Mouse (Mus musculus): Measurements from ENCODE around the gene Asah2.
"Not testable (repeated sequence)": the region's sequence is repeated elsewhere in the genome, so short reads cannot be mapped to it uniquely, and the experiment has no call there.

Asah2 gene

DNA sequence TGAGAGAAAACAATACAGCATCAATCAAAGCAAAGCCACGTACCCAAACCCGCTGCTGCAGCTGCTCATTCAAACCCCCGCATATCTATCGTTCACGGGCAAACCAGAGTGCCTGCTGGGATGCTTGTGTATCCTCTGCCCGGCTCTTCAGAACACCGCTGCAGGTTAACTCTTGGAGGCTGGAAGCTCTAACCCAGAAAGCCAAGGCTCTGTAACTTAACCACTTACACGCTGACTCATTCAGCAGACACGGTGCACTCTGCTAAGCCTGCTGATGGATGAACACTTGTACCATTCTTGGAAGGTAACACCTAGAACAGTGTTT is 5.1 kb downstream of the Asah2 start:
- no peak for DNase-seq (ENCODE audit: low read depth, low spot score)

DNA sequence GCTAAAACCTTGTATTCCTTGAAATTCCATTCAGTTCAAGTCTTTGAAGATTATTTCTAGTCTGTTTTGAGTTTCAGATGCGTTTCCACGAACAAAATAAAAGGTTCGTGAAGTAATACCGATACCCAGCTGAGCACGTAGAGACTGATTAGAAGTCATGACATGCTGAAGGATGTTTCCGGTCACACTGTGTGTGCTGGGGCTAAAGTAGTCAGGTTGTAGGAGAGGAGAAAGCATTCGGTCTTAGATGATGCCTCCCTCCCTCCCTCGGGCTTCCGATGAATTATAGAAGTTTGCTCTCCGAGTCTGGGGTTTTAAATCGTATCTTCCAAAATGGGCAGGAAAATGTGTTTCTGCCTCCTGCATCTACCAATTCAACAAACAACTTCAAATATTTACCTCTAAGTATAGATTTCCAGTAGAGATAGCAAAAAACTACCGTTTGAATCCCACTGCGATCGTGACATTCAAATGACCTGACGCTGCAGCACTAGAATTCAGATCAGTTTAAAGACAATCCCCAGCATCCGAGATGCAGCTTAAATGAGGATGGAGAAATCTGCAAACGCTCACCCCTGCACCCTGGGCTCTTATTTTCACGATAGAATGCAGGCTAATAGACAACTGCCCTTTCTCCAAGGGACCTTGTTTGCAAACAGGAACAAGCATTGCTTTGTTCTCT is 5.6 kb downstream of the Asah2 start:
- DNase-seq (ENCODE audit: low read depth, low spot score), result no peak

DNA sequence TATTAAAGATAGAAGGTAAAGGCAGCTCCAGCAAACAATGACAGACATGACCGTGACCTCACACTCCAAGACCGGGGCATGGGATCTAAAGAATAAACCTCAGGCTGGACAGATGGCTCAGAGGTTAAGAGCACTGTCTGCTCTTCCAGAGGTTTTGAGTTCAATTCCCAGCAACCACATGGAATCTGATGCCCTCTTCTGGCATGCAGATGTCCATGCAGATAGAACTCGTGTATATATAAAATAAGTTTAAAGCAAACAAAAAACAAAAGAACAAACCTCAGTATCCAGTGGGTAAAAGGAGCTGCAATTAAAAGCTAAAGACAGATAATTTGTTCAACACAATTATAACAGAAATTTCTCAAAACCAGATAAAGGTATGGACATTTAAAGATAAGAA is 9.4 kb downstream of the Asah2 start:
- DNase-seq (ENCODE audit: low read depth, low spot score), result no peak

- no peak for DNase-seq (ENCODE audit: low read depth, low spot score)
These were observed 15.7 kb downstream of the Asah2 start for GRCm38 (mm10) chr19:32092358-32092757.

GRCm38 (mm10) chr19:32090804-32091203 is 17.2 kb downstream of the Asah2 start:
- DNase-seq (ENCODE audit: low read depth, low spot score), result no peak

DNA sequence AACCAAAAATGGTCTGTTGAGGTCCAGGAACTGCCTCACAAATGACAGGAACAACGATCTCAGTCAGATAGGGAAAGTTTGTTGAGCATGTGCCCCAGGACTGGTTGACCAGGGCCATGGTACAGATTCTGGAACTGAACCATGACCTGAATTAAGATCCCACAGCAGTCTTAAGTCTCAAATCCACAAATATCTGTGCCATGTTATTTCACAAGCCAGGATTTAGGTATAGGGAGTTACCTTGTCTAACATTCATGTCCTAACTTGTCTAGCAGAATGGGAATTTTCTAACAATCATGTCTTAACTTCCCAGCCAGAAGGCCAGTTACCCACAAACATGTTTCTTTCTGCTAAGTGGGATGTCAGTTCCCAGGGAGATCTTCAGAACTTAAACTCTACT is 19.4 kb downstream of the Asah2 start:
- no peak for DNase-seq (ENCODE audit: low read depth, low spot score)

DNA sequence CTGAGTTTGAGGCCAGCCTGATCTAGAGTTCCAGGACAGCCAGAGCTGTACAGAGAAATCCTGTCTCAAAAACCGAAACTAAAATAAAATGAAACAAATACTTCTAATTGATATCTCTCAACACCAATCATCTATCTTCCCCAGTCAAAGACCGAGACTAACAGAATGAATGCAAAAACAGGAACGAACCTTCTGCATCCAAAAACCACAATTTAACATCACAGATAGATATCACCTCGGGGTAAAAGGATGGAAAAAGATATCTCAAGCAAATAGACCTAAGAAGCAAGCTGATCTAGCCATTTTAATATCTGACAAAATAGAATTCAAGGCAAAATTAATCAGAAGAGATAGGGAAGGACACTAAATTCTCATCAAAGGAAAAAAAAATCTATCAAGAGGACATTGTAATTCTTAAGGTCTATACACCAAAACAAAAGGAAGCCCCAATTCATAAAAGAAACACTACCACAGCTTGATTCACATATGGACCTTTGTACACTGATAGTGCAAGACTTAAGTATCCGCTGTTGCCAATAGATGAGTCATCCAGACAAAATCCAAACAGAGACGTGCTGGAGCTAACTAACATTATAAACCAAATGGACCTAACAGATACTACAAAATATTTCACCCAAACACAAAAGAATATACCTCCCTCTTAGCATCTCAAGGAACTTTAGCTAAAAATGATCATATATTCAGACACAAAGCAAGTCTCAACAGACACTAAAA is 20.1 kb downstream of the Asah2 start:
- DNase-seq (ENCODE audit: low read depth, low spot score), result no peak

GRCm38 (mm10) chr19:32084813-32085212 is 23.2 kb downstream of the Asah2 start:
- DNase-seq (ENCODE audit: low read depth, low spot score), result not testable (repeated sequence)

- no peak for DNase-seq (ENCODE audit: low read depth, low spot score)
These were observed 37.7 kb downstream of the Asah2 start for GRCm38 (mm10) chr19:32070340-32070739.

- no peak for DNase-seq (ENCODE audit: low read depth, low spot score)
These were observed 38.4 kb downstream of the Asah2 start for GRCm38 (mm10) chr19:32069598-32069997.

GRCm38 (mm10) chr19:32067669-32068068 is 40.3 kb downstream of the Asah2 start:
- no peak for DNase-seq (ENCODE audit: low read depth, low spot score)

DNA sequence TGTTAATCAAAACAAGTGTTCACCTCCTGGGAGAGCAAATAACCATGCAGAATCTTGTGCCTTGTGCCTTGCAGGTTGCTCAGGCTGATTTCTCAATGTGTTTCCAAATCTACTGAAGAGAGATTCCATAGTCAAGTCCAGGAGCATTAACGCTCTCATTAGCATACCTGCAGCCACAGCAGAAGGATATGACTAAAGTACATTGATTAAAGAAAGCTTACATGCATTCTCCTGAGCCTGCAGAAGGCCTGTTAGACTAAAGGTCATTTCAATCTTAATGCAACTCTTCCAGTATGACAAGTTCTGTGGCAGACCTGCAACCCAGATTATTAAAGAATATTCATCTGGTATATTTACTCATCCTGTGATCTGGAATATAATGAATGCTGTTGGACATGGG is 46.7 kb downstream of the Asah2 start:
- DNase-seq (ENCODE audit: low read depth, low spot score), result no peak

DNA sequence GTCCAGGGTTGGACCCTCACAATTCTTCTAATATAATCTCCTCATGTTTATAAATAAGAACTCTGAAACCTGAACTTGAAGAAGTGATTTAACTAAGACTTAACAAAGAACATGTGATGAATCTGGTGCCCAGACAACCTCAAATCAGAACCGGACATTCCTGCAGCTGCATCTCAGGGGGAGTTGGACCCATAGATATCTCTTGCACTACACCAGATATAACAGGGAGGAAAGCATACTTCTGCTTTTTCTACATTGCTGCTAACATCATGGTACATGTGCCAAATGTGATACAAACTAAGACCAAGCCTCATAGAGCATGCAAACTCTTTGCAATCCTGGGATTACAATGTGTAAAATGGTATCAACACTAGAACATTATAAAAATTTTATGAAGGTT is 51.8 kb downstream of the Asah2 start:
- no peak for DNase-seq (ENCODE audit: low read depth, low spot score)

GRCm38 (mm10) chr19:32055725-32056124 is 52.3 kb downstream of the Asah2 start:
- DNase-seq (ENCODE audit: low read depth, low spot score), result no peak

- no peak for DNase-seq (ENCODE audit: low read depth, low spot score)
These were observed 56.8 kb downstream of the Asah2 start for GRCm38 (mm10) chr19:32051251-32051650.

DNA sequence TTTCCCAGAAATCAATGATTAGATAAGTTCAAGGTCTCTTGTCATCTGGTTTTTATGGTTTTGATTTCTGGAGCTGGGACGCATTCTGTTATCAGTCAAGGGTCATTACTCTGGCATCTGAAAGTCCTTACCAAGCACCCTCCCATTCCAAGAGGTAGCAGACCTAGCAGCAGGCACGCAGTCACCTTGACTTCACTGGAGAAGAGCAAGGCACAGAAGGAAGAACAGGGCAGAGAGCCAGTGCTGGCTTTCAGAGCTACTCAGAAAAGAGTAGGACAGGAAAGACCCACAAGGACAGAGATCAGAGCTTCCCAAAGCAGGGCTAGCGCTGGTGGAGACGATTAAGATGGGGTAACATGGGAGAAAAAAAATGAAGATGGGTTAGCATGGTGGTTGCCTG is 75.1 kb downstream of the Asah2 start:
- DNase-seq (ENCODE audit: low read depth, low spot score), result no peak

DNA sequence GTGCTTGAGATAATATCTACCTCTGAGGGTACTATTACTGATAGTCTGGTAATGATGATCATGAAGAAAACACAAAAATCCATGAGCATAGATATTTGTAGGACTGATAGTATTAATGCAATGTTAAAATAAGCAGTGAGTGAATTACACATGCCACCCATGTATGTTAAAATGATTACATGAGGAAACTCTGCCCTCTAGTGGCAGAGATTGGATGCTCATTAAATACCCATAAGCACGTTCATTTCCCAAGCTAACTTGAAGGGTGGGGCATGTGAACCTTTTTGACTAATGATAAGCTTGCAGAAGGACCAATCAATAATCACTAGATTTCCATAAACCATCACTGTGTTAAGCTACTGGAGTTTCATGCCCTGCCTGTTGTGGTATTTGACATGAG is 77.6 kb downstream of the Asah2 start:
- DNase-seq (ENCODE audit: low read depth, low spot score), result peak; percentile 42

DNA sequence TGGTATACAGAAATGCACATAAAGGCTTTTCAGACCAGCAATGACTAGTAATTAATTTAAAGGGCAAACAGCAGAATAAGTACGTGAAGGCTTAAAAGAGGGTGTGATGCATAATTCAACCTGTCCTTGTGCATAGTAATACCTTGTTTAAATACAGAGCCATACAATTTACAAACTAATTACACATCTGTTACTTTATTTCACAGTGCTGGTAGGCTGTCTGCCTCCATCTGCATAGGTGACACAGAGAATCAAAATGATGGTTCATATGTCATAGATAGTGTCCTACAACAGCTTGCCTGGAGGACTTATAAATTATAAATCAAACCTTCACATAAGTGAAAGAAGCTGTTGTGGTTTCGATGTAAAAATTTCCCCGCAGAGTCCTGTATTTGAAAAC is 82.6 kb downstream of the Asah2 start:
- no peak for DNase-seq (ENCODE audit: low read depth, low spot score)

- no peak for DNase-seq (ENCODE audit: low read depth, low spot score)
These were observed 88.3 kb downstream of the Asah2 start for GRCm38 (mm10) chr19:32019722-32020121.

DNA sequence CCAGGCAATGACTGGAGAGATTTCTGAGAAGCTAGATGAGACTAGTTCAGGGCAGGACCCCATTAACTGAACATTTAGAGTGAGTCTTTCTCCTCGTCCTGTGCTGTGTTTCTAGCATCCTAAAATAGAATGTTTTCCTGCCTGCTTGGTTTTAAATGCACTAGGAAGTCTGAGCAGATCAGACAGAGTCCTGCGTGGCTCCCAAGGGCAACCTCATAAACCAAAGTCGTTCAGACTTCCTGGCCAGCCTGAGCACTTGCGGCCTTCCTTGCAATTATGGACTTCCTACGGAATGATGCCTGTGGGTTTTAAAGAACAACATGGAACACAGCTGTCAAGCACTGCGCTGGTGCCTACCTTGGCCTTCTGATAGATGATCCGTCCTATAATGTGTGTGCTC is 89.4 kb downstream of the Asah2 start:
- no peak for DNase-seq (ENCODE audit: low read depth, low spot score)

- no peak for DNase-seq (ENCODE audit: low read depth, low spot score)
These were observed 90.0 kb downstream of the Asah2 start for GRCm38 (mm10) chr19:32018053-32018452.

GRCm38 (mm10) chr19:32002623-32003022 is 105.4 kb downstream of the Asah2 start:
- DNase-seq (ENCODE audit: low read depth, low spot score), result no peak

GRCm38 (mm10) chr19:31996916-31997315 is 111.1 kb downstream of the Asah2 start:
- DNase-seq (ENCODE audit: low read depth, low spot score), result no peak

DNA sequence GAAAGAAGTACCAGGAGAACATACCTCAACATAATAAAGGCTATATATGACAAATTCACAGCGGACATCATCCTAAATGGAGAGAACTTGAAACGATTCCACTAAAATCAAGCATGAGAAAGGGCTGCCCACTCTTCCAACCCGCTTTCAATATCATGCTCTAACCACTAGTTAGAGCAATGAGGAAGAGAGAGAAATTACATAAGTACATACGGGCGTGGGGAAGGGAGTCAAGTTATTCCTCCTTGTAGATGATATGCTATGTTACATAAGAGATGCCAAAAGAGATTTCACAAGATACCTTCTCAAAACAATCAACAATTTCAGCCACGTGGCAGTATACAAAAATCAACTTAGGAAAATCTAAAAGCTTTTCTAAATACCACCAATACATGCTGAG is 117.0 kb downstream of the Asah2 start:
- DNase-seq (ENCODE audit: low read depth, low spot score), result no peak

Measured in retina, adult 2 months (tissue).